Mouse (Mus musculus): ENCODE measurements at regions not wholly inside any gene's neighbourhood (a gene's known extent, or its start where the extent isn't known, plus 50 kb on each side); places are given as distances from the start of the nearest gene placed in this dataset.

DNA sequence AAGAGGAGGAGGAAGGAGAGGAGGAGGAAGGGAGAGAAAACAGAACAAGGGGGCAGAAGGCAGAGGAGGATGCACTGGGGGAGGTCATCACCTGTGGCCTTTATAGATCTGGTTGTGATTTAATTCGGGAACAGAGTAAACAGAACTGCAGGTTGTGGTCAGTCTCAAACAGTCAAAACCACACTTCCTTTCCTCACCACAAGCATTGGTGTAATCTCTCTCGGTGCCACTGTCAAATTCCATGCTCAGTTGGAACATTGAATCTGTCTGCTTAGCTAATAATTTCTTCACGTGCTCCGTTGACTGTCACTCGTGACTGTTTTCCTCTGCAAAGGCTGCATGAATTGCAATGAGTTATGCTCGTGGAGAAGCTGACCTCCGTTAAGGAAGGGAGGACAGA is 143.6 kb upstream of the Chrm3 start:
- WGBS, result 4% methylated on average over 7 of the region's 7 CpGs
- Histone ChIP-seq H3K4me3 (replicated peaks; ENCODE audit: control insufficient read depth, low read depth, low read length) (no peak overlapping the region), H3K27ac (ENCODE audit: control insufficient read depth, insufficient read depth, low read depth, low read length, poor library complexity) (no peak overlapping the region), H3K4me1 (ENCODE audit: control insufficient read depth, insufficient read depth, low read length) (no peaks in the 10 kb centered on the region)
- TF ChIP-seq CTCF (IDR thresholded peaks at IDR 0.05; ENCODE audit: control insufficient read depth, insufficient read depth, low read length) (no peak), POLR2A (IDR thresholded peaks at IDR 0.05; ENCODE audit: borderline replicate concordance, control insufficient read depth, low read depth, low read length) (no peak)

DNA sequence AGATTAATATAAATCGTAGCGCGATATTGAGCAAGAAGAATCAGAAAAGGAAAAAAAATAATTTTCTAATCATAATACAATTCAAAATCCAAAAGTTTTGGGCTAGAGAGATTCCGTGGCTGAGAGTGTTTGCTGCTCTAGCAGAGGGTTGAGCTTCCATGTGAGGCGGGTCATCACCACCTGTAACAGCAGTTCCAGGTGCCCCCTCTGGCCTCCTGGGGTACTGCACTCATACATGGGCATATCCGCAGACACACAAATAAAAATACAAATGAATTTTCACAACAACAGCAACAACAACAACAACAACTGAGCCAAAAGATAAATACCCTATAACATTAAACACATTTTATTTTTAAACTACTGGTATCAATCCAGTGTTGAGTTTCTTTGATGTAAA is 94.7 kb upstream of the Chrm3 start:
- Histone ChIP-seq H3K4me1 (ENCODE audit: control insufficient read depth, insufficient read depth, low read length) (no peaks in the 10 kb centered on the region), H3K27ac (ENCODE audit: control insufficient read depth, insufficient read depth, low read depth, low read length, poor library complexity) (no peak overlapping the region), H3K4me3 (replicated peaks; ENCODE audit: control insufficient read depth, low read depth, low read length) (no peak overlapping the region)
- 87% methylated on average over 6 of the region's 6 CpGs for WGBS
- TF ChIP-seq CTCF (IDR thresholded peaks at IDR 0.05; ENCODE audit: control insufficient read depth, insufficient read depth, low read length), result peak; percentile 22; the same call in 1 of the 2 replicates
- no peak for TF ChIP-seq POLR2A (IDR thresholded peaks at IDR 0.05; ENCODE audit: borderline replicate concordance, control insufficient read depth, low read depth, low read length)

DNA sequence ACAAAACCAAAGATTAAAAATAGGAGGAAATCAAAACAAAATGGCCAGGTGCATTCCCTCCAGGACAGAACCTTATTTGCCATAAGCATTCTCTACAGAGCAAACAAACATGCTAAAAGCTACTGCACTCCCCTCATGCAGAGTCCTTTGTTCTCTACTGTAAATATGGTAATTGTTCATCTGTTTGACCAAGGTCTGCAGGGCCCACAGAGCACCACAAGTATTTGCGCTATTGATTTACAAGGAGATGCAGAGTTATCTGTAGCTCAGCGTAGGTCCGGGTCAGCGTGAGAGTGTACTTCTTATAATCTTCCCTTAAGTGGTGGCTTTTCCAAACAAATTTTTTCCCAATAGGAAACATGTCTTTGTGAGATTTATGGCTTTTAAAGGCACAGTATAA is 94.0 kb upstream of the Chrm3 start:
- Histone ChIP-seq H3K4me3 (replicated peaks; ENCODE audit: control insufficient read depth, low read depth, low read length) (no peak overlapping the region), H3K4me1 (ENCODE audit: control insufficient read depth, insufficient read depth, low read length) (no peaks in the 10 kb centered on the region), H3K27ac (ENCODE audit: control insufficient read depth, insufficient read depth, low read depth, low read length, poor library complexity) (no peak overlapping the region)
- TF ChIP-seq POLR2A (IDR thresholded peaks at IDR 0.05; ENCODE audit: borderline replicate concordance, control insufficient read depth, low read depth, low read length) (no peak), CTCF (IDR thresholded peaks at IDR 0.05; ENCODE audit: control insufficient read depth, insufficient read depth, low read length) (no peak)
- WGBS, result 93% methylated on average over 4 of the region's 4 CpGs

DNA sequence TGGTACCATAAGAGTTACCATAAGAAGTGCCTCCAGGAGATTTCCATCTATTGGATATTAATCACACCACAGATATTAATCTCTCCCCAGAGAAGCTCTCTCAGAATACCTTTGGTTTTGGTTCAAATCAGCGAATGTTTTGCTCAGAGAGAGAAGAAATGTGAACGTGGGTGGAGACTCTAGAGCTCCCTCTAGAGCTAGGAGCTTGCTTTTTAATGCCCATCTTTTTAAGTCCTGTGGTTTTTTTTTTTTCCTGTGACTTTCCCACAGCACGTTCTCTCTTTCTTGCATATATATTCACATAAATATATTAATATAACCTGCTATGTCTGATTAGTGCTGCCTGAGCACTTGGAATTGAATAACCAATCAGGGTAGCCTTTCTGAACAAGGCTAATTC is 90.4 kb upstream of the Chrm3 start:
- WGBS, result 6% methylated on average over 3 of the region's 3 CpGs
- no peaks in the 10 kb centered on the region for H3K4me1 ChIP-seq (ENCODE audit: control insufficient read depth, insufficient read depth, low read length)
- H3K4me3 ChIP-seq (replicated peaks; ENCODE audit: control insufficient read depth, low read depth, low read length), result no peak overlapping the region
- TF ChIP-seq POLR2A (IDR thresholded peaks at IDR 0.05; ENCODE audit: borderline replicate concordance, control insufficient read depth, low read depth, low read length), result no peak
- TF ChIP-seq CTCF (IDR thresholded peaks at IDR 0.05; ENCODE audit: control insufficient read depth, insufficient read depth, low read length), result no peak
- H3K27ac ChIP-seq (ENCODE audit: control insufficient read depth, insufficient read depth, low read depth, low read length, poor library complexity), result no peak overlapping the region

DNA sequence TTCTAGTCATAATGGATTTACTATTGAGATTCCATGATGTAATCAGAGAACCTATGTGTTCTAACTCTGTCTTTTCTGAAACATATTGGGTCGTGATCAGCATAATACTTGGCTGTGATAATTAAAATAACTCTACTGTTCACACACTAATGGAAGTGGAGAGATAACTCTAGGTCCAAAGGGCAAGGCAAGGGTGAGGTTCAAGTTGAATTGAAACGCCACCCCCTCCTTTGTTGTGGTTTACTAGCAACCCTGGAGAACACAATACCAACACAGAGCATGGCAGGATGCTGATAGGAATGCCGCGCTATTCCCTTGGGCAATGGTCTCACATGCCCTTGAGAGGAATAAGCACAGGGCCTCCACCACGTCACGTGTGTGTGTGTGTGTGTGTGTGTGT is 88.9 kb upstream of the Chrm3 start:
- Histone ChIP-seq H3K27ac (ENCODE audit: control insufficient read depth, insufficient read depth, low read depth, low read length, poor library complexity) (no peak overlapping the region), H3K4me1 (ENCODE audit: control insufficient read depth, insufficient read depth, low read length) (no peaks in the 10 kb centered on the region), H3K4me3 (replicated peaks; ENCODE audit: control insufficient read depth, low read depth, low read length) (no peak overlapping the region)
- TF ChIP-seq CTCF (IDR thresholded peaks at IDR 0.05; ENCODE audit: control insufficient read depth, insufficient read depth, low read length) (no peak), POLR2A (IDR thresholded peaks at IDR 0.05; ENCODE audit: borderline replicate concordance, control insufficient read depth, low read depth, low read length) (no peak)
- 75% methylated on average over 6 of the region's 6 CpGs for WGBS

DNA sequence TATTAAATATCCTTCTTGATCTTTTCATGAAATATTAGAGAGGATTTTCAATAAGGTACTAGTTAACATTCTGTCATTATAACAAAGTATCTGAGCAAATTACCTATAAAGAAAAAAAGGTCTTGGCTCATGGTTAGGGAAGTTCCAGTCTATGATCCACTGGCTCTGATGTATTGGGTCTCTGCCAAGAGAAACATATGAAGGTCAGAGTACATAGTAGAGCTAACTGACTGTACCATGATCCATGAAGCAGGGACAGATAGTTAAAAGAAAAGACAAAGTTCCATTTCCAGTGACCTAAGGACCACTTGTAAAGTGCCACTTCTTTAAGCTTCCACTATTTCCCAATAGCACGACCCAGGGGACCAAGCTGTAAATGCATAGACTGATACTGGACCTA is 87.2 kb upstream of the Chrm3 start:
- Histone ChIP-seq H3K4me1 (ENCODE audit: control insufficient read depth, insufficient read depth, low read length) (no peaks in the 10 kb centered on the region), H3K4me3 (replicated peaks; ENCODE audit: control insufficient read depth, low read depth, low read length) (no peak overlapping the region), H3K27ac (ENCODE audit: control insufficient read depth, insufficient read depth, low read depth, low read length, poor library complexity) (no peak overlapping the region)
- TF ChIP-seq CTCF (IDR thresholded peaks at IDR 0.05; ENCODE audit: control insufficient read depth, insufficient read depth, low read length), result no peak
- TF ChIP-seq POLR2A (IDR thresholded peaks at IDR 0.05; ENCODE audit: borderline replicate concordance, control insufficient read depth, low read depth, low read length), result no peak
- WGBS, result 68% methylated on average over 1 of the region's 1 CpGs

DNA sequence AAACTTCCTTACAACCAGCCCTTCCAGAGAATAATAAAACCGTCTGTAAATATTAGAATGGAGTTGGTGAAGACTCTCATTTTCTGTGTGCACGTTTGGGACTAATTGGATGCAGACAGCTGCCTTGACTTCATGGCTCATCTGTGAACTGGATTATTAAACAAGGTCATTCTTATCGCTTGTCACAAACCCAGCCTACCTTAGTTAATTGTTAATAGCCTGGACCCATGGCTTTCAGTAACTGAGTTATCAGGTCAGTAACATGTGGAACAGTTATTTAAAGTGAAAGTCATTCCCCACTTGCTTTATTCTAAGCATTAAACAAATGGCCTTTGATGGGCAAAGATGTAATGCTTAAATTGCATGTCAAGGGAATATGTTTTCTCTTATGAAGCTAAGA is 85.0 kb upstream of the Chrm3 start:
- Histone ChIP-seq H3K4me3 (replicated peaks; ENCODE audit: control insufficient read depth, low read depth, low read length) (no peak overlapping the region), H3K4me1 (ENCODE audit: control insufficient read depth, insufficient read depth, low read length) (no peaks in the 10 kb centered on the region), H3K27ac (ENCODE audit: control insufficient read depth, insufficient read depth, low read depth, low read length, poor library complexity) (no peak overlapping the region)
- TF ChIP-seq POLR2A (IDR thresholded peaks at IDR 0.05; ENCODE audit: borderline replicate concordance, control insufficient read depth, low read depth, low read length) (no peak), CTCF (IDR thresholded peaks at IDR 0.05; ENCODE audit: control insufficient read depth, insufficient read depth, low read length) (no peak)
- WGBS, result 66% methylated on average over 3 of the region's 3 CpGs

Data from bone marrow, adult 2 months (tissue).